Mouse (Mus musculus) E14TG2a.4 (cell line): ENCODE data around the gene Gprasp2.

Experiments used
- CTCF ChIP-seq: conservative IDR thresholded peaks from 2 replicates; pipeline ENCODE4 v1.5.1; 2014; ENCODE audit warnings: low read length
- NANOG ChIP-seq: IDR thresholded peaks from 2 replicates; pipeline ENCODE4 v1.6.1; 2014; ENCODE audit warnings: borderline replicate concordance, low read length, mixed read lengths
- POU5F1 ChIP-seq: IDR thresholded peaks from 2 replicates; pipeline ENCODE4 v1.6.1; 2014; ENCODE audit warnings: low read length, borderline replicate concordance

GRCm38 (mm10) chrX:135886234-135886585 lies 47.4 kb downstream of the Gprasp2 start:
- no peak for TF ChIP-seq CTCF
- TF ChIP-seq POU5F1: no peak
- TF ChIP-seq NANOG: no peak
